Mouse (Mus musculus) layer of hippocampus, adult 8-10 months (tissue): ENCODE results near the gene Prodh2. TPM values are rescaled to one million over a fixed set of nuclear protein-coding genes. Genes with fewer than 3 reads are reported as not detected.
"Not testable (repeated sequence)": the region's sequence is repeated elsewhere in the genome, so short reads cannot be mapped to it uniquely, and the experiment has no call there.

Source experiments
- DNase-seq, 2 experiments: peaks; one replicate each; pipeline ENCODE4 v3.0.0; 2022; ENCODE audit warnings: low spot score in 2 of 2
- total RNA-seq, 4 experiments: library from RNA; stranded (reverse); gene quantifications; 2 replicates each; pipeline ENCODE4 v1.2.4; 2022

Gene Prodh2
- under 1 TPM in 1 of 4 experiments, not detected in 3; 0.56 TPM for total RNA-seq

DNA sequence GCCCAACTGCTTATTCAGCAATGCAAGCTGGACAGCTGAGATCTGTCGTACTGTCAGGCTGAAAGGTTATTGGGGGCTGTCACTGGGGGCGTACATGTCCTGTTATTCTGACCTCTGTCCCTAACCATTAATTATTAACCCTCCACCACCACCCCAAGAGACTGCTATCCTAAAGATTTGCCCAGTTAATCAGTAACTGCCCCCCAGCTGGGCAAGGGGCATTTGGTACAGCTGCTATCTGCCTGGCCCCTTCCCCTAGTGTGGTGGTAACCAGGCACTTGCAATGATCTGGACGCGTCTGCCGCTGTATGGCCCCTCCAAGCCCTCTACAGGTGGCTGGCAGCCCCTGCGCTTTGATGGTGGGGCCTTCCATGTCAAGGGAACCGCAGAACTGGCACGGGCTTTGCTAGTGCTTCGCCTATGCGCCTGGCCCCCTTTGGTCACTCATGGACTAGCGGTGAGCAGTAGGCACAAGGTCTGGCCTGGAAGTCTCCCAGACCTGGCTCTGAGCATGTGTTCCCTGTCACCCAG is at the start of gene Prodh2:
TSS of gene Prodh2 (plus strand) at position 222 of the 531 bp plus-strand sequence.
- no peak for DNase-seq

DNA sequence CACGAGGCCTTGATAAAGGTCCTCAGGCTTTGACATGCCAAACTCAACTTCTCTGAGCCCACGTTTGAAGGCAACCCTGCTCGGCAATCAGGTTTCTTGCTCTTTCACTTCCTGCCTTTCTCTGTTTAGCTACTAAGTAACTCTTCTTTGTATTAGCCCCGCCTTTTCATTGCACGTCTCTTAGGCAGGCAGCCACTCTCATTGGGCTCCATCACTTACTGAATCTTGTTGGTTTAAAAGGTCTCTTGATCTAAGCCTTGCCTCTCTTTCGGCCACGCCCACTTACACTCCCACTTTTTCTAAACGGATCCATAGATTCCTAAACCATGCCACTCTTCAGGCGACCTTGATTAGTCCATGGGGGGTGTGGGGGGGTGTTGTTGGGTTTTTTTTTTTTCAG is 49.7 kb upstream of the Prodh2 start:
- DNase-seq, result no peak

DNA sequence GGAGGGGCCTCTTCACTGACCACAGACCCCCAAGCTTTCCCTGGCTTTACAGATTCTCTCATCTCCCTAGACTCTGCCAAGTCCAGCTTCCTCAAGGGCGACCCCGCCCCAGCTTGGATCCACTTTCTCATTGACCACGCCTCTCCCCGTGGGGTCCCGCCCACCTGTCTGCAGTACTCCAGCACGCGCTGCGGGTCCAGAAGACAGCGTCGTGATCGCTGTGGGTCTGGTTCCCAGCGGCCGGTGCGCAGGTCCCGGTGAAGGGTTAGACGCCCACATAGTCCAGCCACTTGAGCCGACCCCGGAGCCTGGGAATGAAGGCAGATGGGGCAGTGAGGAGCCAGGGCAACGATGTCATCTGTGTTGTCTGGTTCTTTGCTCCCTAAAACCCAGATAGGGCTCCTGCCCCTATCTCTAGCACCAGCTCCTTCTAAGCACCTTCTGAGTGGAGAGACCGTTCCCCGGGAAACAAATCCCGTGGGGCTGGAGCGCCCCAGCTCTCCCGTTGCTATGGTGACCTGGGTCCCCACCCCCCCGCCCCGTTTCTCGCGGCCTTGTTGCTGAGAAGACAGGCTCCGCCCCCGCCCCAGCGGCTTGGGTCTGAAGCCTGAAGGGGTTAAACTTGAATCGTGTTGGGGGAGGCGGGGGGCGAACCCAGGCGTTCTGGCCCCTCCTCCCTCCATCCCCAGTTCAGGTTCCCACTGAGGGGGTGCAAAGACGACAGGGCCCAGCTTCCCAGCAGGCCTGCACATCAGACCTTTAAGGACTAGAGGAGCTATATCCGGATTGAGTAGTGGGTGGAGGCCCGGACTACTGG is 49.1 kb upstream of the Prodh2 start:
- peak; percentile 71 to 76 for DNase-seq

DNA sequence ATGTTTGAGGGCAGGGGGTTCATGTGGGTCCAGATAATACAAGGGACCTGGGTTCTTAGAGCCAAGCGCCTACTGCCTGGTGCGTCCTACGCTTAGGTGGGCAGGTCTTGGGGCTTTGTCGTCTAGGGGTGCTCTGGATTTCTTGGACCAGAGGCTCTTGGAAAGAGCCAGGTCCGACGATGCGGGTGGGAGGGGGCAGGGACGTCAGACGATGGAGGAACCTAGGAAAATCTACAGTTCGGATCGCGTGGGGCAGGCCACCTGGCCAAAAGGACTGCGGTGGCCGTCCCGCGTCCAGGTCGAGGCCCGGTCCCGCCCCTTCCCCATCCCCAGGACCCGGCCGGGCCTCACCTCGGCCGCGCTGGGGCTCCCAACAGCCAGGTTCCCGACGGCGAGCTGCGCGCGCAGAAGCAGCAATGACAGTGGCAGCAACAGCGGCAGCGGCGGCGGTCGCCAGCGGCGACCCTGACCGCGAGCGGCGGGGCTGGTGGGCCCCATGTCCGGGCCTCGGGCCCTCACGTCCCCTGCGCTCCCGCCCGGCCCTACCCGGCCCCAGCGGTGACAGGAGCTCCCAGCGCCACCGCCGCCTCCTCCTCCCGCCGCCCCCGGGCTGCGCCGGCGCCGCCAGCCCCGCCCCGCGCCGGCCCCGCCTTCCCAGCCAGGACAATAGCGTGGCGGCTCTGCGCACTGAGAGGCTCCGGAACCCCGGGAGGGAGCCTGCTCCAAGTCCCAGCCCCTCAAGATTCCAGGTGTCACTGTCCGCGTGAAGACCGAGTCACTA is 48.3 kb upstream of the Prodh2 start, which contains the start of gene Aplp1:
TSS of gene Aplp1 (minus strand) at position 565 of the 781 bp plus-strand sequence.
- DNase-seq, result peak in 1 of 2 experiments; percentile 76

DNA sequence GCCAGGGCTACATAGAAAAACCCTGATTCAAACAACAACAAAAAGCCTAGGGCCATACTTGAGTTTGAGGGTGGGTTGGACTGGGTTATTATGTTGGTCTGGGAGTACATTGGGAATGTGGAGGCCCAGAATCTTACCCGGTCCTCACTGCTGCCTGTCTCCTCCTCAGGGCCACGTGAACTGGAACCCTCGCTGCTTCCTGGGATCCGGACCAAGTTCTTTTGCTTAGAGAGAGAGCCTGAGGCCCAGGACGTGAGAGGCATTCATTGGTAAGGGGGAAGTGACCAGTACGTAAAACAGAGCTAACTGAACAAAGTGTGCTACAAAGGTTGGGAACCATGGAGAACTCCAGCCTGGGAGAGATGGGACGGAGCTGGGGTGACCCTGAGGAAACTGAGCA is 43.2 kb upstream of the Prodh2 start:
- DNase-seq, result no peak

DNA sequence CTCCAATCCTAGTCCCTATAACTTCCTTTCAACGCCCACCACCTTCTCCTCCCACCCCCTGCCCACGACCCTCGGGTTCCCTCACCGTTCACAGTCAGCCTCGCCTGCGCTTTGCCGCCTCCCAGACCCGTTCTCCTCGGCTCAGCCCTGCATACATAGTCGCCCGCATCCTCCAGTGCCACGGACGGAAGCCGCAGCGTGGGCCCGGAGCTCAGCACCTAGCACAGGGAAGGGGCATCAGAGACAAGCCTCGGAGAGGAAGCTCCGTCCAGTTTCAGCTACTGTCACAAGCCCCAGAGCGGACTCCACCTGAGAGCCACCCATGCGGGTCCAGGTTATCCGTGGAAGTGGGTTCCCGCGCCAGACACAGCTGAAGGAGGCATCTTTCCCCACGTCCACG is 40.1 kb upstream of the Prodh2 start:
- DNase-seq, result no peak

DNA sequence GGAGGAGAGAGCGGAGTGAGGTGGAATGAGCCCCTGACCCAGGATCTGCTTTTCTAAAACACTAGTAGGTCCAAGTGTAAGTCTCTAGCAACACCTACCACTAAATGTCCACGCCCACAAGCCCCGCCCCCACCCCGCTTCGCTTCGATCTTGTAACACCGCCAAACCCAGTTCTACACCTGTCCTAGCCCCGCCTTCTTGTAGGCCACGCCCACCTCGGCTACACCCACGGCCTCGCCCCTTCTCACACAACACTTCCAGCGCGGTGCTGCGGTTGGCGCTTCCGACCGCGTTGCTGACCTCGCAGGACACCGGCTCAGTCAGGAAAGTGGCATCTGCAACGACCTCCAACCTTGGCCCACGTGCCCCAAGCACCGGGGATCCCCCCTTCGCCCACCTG is 39.7 kb upstream of the Prodh2 start:
- no peak for DNase-seq

DNA sequence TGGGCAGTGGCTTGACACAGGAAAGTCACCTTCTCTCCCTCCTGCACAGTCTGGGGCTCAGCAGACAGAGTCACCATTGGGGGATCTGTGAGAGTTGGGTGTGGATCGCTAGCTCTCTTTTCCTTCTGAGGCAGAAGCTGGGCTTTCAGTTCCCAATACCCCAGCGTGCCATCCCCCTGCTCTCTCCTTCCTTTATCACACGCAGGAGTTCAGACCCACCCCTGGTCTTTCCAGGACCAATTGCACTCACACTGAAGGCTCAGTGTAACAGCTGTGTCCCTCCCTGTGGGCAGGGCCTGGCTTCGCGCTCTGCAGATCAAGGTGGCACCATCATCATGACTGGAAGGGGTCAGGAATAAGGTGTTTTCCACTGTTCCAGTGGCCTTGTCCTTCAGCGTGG is 39.2 kb upstream of the Prodh2 start:
- no peak for DNase-seq

DNA sequence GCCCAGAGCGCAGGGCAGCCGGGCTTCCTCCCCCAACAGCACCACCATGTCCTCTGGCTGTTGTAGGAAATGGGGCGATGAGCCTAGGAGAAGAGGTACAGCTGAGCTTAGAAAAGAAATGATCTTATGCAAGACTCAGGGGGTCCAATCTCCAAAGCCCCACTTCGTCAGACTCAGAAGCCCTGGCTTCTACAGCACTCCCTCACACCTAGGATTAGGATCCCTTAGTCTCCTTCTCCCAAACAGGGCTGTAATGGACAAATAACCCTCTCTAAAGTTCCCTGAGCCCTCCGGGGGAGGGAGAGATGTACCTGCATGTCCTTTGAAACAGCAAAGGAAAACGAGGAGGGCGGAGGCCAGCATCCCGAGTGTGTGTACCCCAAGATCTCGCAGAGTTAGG is 36.9 kb upstream of the Prodh2 start:
- no peak for DNase-seq

DNA sequence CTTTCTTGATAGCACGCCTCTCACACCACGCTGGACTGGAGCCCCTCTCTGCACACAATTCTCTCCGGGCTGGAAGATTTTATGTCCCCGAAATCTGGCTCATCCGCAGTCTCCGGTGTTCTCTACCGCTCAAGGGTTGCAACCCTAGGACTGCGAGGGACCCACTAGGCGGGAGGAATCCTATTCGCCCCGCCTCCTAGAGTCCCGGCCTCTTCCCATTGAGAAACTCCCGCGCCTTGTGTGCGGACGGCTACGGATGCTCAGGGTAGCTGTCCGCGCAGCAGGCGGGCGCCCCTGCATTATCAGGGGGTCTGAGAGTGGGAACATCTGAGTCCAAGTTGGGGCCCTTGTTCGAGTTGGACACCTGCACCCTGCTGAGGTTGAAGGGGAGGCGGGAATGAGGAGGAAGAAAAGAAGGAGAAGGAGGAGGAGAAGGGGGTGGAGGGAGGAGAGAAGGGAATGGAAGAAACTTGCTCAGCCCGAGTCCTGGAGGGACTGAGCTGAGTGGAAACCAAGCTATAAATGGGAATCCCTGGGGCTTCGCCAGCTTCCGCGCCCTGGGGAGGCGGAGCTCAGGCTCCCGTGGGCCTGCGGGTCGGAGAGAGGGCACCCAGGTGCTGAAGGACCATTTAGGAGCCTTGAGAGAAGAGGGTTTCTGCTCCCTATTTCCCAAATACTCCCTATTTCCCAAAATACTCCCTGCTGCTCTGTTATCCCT is 36.4 kb upstream of the Prodh2 start:
- DNase-seq, result no peak

DNA sequence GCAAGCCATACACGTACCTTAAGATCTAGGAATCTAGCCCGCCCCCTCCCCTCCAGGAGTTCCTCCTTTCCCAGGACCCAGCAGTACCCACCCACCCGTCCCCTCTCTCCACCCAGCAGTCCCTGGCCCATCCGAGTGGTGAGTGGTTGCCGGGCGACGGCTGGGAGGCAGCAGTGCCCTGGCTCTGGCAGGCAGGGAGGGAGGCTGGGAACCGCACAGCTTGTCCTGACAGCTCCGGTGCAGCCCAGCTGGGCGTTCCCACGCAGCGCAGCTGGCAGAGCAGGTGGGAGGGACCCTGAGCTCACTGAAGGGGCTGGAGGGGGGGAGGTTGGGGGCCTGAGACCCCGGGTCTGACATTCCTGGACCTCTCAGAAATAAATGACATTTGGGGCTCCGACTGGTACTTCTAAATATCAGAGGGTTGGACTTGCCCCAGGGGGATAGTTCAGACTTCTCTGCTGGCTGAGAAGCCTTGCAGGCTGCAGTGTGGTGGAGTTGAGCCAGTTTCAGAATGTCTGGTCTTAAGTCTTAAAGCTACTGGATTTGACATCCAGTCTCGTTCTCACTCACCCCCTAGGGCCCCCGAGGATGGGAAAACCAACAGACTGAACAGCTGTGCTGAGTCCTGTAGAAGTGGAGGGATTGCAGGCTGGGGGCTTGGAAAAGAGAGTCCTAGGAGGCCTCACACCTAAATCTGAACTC is 35.6 kb upstream of the Prodh2 start, which contains the start of the genes Kirrel2 and Nphs1:
TSS of gene Kirrel2 (minus strand) at position 62 of the 702 bp plus-strand sequence.
TSS of gene Nphs1 (plus strand) at position 687 of the 702 bp plus-strand sequence.
- DNase-seq, result peak in 1 of 2 experiments; percentile 71

DNA sequence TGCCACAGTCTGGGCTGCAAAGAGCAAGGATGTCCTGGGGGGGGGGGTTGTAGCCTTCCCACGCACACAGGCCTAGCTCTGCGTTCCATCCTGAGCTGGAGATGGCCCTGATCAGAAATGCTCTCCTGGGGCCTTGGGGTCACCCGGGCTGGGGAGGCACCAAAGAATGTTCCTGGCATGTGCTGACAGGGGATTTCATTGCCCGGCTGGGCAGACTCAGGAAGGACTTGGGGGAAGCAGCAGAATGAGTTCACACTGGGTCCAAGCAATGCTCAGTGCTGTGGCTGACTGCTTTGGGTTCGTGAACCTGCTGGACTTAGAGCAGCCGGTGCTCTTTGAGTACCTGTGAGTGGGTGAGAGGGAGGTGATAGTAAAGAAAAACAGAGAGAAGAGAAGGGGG is 33.9 kb upstream of the Prodh2 start:
- no peak for DNase-seq

DNA sequence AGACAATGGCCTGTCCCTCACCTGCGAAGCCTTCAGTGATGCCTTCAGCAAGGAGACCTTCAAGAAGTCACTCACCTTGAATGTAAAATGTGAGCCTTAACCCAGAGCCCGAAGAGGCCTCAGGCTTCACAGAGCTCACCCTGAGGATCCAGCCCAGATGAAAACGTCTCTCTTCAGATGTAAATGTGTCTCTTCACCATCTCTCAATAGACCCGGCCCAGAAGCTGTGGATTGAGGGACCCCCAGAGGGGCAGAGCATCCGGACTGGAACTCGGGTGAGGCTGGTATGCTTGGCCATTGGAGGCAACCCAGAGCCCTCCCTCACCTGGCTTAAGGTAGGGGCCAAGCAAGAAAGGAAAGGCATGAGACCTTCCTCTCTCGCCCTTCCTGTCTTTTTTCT is 29.9 kb upstream of the Prodh2 start:
- DNase-seq, result no peak

DNA sequence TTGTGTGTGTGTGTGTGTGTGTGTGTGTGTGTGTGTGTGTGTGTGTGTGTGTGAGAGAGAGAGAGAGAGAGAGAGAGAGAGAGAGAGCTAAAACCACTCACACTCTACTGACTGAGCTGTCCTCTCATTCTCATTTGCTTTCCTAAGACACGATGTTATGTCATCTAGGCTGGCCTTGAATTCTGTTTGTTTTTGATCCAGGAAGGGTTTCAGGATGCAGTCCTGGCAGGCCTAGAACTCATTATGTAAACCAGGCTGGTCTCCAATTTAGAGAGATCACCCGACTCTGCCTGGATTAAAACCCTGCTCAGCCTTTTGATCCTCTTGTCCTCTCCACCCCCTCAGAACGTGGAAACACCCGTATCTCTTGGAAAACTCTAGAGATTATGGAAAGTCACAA is 29.4 kb upstream of the Prodh2 start:
- DNase-seq, result no peak

DNA sequence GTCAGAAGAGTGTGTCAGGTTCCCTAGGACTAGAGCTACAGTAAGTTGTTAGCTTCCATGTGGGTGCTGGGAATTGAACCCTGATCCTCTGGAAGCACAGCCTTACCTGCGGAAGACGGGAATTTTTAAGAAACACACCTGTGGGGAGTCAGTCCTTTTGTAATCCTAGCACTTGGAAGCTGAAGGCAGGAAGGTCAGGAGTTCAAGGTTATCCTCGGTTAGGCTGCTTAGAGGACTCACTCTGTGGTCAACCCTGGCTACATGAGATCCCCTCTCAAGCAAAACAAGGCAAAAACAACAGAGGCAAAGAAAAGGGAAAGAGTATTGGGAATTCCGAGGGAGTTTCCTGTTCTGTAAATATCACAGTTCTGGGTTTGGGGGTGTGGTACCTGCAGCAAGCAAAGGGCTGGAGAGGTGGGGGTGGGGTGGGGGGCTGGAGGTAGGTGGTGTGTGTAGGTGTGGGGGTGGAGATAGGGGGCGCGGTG is 28.6 kb upstream of the Prodh2 start:
- DNase-seq, result no peak

DNA sequence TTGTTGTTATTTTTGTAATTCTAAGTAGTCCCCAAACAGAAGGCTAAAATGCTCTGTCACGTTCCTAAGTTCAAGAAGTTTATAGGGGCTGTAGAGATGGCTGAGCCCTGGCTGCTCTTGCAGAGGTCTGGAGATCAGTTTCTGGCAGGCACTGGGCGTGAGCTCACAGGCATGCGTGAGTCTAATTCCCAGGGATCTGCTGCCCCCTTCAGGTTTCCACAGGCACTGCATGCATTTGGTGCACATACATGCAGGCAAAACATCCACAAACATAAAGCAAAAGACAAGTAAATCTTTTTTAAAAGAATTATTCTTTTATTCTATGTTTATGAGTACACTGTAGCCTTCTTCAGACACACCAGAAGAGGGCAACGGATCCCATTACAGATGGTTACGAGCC is 21.0 kb upstream of the Prodh2 start:
- peak in 1 of 2 experiments; percentile 42 for DNase-seq

DNA sequence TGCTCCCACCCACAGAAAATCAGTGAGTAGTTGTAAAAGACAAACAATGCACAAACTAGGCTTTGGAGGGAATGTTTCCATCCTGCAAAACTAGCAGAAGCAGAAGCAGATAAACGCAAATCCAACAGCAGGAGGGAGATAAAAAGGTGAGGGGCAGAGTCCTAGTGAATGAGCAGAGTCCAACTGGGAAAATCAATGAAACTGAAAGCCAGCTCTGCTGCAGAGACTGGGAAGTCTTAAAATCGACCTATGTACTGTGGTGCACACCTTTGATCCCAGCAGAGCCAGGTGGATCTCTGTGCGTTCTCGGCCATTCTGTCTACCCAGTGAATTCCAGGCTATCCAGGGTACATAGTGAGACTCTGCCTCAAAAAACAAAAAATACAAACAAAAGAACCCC is 18.4 kb upstream of the Prodh2 start:
- DNase-seq, result no peak

DNA sequence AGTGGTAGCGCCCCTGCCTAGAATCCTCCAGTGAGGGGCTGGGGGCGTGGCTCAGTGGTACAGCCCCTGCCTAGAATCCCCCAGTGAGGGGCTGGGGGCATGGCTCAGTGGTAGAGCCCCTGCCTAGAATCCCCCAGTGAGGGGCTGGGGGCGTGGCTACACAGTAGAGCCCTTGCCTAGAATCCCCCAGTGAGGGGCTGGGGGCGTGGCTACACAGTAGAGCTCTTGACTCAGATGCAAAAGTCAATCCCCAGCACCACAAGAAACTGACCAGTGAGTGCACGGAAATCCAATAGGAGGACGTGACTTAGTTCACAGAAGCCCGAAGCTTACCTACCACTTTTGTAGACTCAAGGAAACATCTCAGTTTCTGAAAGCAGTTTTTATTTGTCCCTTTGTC is 17.3 kb upstream of the Prodh2 start:
- DNase-seq, result not testable (repeated sequence)

DNA sequence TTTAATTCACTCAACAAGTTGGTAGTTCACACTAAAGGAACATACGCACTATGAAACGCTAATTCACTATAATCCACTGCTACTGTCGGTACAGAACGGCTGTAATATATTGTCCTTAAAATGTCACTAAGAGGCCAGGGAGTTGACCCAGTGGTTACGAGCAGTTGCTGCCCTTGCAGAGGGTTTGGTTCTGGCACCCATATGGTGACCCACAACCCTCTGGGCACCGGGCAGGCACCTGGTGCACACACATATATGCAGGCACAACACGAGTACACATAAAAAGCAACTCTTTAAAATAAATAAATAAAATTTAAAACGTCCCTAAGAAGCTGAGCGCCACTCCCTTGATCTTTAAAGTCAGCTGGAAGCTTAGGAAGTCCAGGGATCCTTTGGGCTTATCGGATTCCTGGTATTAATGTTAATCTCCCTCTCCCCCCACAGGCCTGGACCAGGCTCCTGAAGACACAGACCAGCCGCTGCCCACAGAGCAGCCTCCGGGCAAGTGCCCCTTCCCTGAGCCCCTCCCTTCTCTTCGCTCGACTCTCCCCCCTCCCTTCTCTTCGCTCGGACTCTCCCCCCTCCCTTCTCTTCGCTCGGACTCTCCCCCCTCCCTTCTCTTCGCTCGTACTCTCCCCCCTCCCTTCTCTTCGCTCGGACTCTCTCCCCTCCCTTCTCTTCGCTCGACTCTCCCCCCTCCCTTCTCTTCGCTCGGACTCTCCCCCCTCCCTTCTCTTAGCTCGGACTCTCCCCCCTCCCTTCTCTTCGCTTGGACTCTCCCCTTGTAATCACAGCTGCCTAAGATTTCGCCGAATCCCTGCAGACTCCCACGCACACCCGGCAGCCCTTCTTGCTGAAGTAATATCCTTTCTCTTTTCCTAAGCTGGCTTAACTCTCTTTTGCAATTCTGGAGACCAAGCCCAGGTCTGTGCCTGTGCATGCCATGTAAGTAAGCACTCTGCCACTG is 15.7 kb upstream of the Prodh2 start:
- peak in 1 of 2 experiments; percentile 57 for DNase-seq
